Mouse (Mus musculus): ENCODE measurements at regions not wholly inside any gene's neighbourhood (a gene's known extent, or its start where the extent isn't known, plus 50 kb on each side); places are given as distances from the start of the nearest gene placed in this dataset.

DNA sequence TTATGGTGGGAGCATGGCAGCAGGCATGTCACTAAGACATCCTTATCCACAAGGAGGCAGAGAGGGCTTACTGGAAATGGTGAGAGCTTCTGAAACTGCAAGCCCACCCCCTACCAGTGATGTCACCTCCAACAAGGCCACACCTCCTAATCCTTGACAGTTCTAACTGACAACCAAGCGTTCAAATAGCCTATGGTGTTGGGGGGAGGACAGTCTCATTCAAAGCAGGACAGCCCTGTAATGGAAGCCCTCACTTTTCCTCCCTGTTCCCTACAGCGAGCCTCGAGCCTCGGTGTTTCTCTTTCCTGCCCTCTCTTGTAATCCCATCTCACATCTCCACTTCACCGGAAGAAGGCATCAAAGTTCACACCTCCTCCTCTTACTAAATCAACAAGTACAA, 2290.6 kb upstream of the Gm7489 start:
- TF ChIP-seq CTCF (IDR thresholded peaks at IDR 0.05; ENCODE audit: low read depth) (no peak), EP300 (IDR thresholded peaks at IDR 0.05; ENCODE audit: low read depth) (no peak)
